Mouse (Mus musculus) common myeloid progenitor, adult 5-6 weeks (primary cell): ENCODE data around the gene Tmem145. TPM values are rescaled to one million over a fixed set of nuclear protein-coding genes. Genes with fewer than 3 reads are reported as not detected.
"Not testable (repeated sequence)": the region's sequence is repeated elsewhere in the genome, so short reads cannot be mapped to it uniquely, and the experiment has no call there.

Experiments used
- ATAC-seq: replicated peaks from 2 replicates; pipeline ENCODE4 v1.8.0; 2016; ENCODE audit warnings: low read depth, mild to moderate bottlenecking, moderate TSS enrichment, inconsistent platforms; ENCODE audit not compliant: poor library complexity, severe bottlenecking
- total RNA-seq: library from RNA; stranded (forward); fragments of 200-1000, 187-1606 nt; gene quantifications from 2 replicates; pipeline ENCODE4 v1.2.3, GENCODE M21; 2017

Gene Tmem145
- total RNA-seq, 1 experiment from 2014 or later = not detected

GRCm38 (mm10) chr7:25316532-25317445 lies 10.9 kb downstream of the Tmem145 start, which contains the start of gene Megf8:
Gene Megf8 (plus strand): TSS chr7:25317164.
- peak; percentile 96 for ATAC-seq

DNA sequence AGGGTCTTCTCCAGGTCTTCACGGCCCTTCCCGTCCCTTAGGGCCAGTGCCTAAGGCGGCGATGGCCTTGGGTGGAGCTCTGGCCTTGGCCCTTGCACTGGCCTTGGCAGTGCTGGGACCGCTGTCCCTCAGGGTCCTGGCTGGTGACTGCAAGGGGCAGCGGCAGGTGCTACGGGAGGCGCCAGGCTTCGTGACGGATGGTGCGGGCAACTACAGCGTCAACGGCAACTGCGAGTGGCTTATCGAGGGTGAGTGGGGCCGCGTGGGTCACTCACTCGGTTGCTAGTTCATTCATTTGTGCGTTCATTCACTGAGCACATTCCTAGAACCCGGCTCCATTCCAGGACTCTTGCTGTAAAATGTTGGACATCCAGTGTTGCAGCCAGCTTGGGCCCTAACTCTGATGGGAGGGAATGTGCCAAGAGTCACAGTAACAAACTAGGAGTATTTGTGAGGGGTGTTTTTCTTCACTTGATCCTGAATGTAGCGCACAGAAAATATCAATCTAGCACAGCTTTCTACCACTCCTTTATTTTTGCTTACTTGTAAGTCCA lies 11.6 kb downstream of the Tmem145 start:
- no peak for ATAC-seq

DNA sequence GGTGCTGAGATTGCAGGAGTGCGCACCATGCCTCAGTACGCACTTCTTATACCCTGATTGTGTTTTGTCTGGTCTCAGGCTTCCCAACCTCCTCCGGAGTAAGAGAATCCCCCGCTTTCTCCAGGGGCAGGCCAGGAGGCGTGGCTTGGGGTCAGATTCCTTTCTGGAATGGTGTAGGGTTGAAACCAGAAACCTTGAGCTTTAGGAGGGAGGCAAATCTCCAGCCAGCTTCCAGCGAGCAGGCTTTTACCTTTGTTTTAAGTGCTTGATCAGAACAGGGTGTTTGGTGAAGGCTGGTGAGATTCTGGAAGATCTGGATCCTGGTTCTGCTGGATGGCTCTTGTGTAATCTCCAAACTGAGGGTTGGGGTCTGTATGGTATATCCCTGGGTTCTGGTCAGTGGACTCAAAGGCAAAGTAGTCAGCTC lies 16.2 kb downstream of the Tmem145 start:
- ATAC-seq = no peak

- no peak for ATAC-seq
Observed at GRCm38 (mm10) chr7:25323219-25323618, 17.3 kb downstream of the Tmem145 start.

GRCm38 (mm10) chr7:25325431-25325830 lies 19.5 kb downstream of the Tmem145 start:
- ATAC-seq = not testable (repeated sequence)

- ATAC-seq = no peak
Observed at GRCm38 (mm10) chr7:25326233-25326632, 20.3 kb downstream of the Tmem145 start.

DNA sequence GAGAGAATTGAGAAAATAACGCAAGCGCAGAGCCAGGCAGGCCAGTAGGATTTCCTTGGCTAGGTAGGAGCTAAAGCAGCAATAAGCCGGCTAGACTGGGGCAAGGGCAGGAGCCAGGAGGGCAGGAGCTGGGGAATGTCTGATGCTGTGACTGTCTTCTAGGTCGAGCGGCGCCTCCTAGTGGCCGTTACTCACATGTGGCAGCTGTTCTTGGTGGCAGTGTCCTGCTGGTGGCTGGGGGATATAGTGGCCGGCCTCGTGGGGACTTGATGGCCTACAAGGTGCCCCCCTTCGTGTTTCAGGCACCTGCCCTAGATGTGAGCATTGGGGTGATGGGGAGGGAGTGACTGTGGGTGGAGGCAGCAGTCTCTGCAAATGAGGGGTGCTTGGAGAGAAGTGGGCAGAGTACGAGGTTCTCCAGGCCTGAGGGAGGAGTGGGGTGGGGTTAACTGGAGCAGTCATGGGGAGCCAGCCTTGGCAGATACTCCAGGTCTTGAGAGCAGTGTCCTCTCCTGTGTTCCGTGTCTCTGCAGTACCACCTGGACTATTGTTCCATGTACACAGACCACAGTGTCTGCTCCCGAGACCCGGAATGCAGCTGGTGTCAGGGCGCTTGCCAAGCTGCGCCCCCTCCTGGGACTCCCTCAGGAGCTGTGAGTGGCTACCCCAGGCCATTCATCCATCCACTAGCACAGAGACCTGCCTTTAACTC lies 27.8 kb downstream of the Tmem145 start:
- peak; percentile 87 for ATAC-seq

GRCm38 (mm10) chr7:25334472-25334871 lies 28.6 kb downstream of the Tmem145 start:
- no peak for ATAC-seq

- no peak for ATAC-seq
Observed at GRCm38 (mm10) chr7:25339329-25339728, 33.4 kb downstream of the Tmem145 start.

- no peak for ATAC-seq
Observed at GRCm38 (mm10) chr7:25341000-25341784, 35.3 kb downstream of the Tmem145 start.

GRCm38 (mm10) chr7:25348861-25349260 lies 43.0 kb downstream of the Tmem145 start:
- no peak for ATAC-seq

GRCm38 (mm10) chr7:25358721-25359206 lies 52.9 kb downstream of the Tmem145 start:
- ATAC-seq = no peak

GRCm38 (mm10) chr7:25363151-25363550 lies 57.2 kb downstream of the Tmem145 start:
- ATAC-seq = no peak

- ATAC-seq = no peak
Observed at GRCm38 (mm10) chr7:25363632-25364031, 57.7 kb downstream of the Tmem145 start.

Other genes with a start within 250 kb of the Tmem145 start
- gene Grik5, start 233.8 kb upstream of the Tmem145 start, total RNA-seq = 10.4 and 11.5 TPM in 2 replicates
- gene Zfp574, start 233.5 kb upstream of the Tmem145 start, total RNA-seq = 4.8 and 8.4 TPM in 2 replicates
- 3.8 and 4.7 TPM in 2 replicates for gene Pou2f2, start 126.4 kb upstream of the Tmem145 start, total RNA-seq
- 16.4 and 17.6 TPM in 2 replicates for gene Dedd2, start 85.5 kb upstream of the Tmem145 start, total RNA-seq
- gene Zfp526, start 84.7 kb upstream of the Tmem145 start, total RNA-seq = 8.3 and 10.2 TPM in 2 replicates
- 50.5 and 58.1 TPM in 2 replicates for gene Gsk3a, start 68.3 kb upstream of the Tmem145 start, total RNA-seq
- 8.9 and 10.9 TPM in 2 replicates for gene Erf, start 55.3 kb upstream of the Tmem145 start, total RNA-seq
- 44.4 and 50.2 TPM in 2 replicates for gene Cic, start 38.4 kb upstream of the Tmem145 start, total RNA-seq
- gene Pafah1b3, start 8.1 kb upstream of the Tmem145 start, total RNA-seq = 21.4 and 27.3 TPM in 2 replicates
- not detected in 2 replicates for gene Prr19, start 4.7 kb upstream of the Tmem145 start, total RNA-seq
- gene Megf8, start 11.1 kb downstream of the Tmem145 start, total RNA-seq = 4.9 and 6.2 TPM in 2 replicates
- not detected in 2 replicates for gene Cnfn, start 63.6 kb downstream of the Tmem145 start, total RNA-seq
- gene Lipe, start 92.6 kb downstream of the Tmem145 start, total RNA-seq = 6.6 and 10.1 TPM in 2 replicates
- not detected in 2 replicates for gene Cxcl17, start 106.8 kb downstream of the Tmem145 start, total RNA-seq
- 4.4 and 6.9 TPM in 2 replicates for gene Ceacam1, start 171.5 kb downstream of the Tmem145 start, total RNA-seq
- gene Ceacam2, start 233.8 kb downstream of the Tmem145 start, total RNA-seq = not detected in 2 replicates